24 mouse cellular contexts compared by ENCODE assay signal in the genomic region with DNA sequence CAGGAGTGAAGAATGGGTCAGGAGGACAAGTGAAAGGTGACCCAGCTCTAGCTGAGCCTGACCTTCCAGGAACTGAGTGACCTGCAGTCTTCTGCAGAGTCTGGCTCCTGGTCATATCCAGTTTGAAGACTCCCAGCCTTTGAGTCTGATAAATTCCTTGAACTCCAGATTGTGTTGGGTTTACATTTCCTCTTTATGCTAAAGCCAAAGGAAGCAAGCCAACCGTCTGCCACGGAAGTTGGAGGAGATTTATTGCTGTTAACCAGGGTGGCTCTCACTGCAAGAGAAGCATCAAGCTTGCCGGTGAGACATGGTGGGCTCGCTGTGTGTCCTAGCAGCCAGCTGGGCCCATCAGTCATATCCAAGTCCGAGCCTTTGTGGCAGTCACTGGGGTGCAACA.
A peak's percentile ranks its signal among the peaks of the same experiment; 100 is the strongest.
DNase-seq lines count a peak whose midpoint lies in the region; ATAC-seq and TF ChIP-seq lines count a peak whose summit lies in the region.
"Had no signal": no experiment of that assay in that cellular context is flagged by ENCODE, and none has a peak within 500 bp of the region (broad histone marks: within the 10 kb centered on the region; RNA-seq: fewer than 3 reads in every experiment).

No protein-coding gene starts in this region.

- H3K4me3 ChIP-seq in forebrain, postnatal 0 days (ENCODE audit: low read depth, low read length), result no peak overlapping the region
- no peak overlapping the region for H3K4me3 ChIP-seq in forebrain, embryonic 11.5 days (ENCODE audit: low read depth, low read length)
- no peak overlapping the region for H3K4me3 ChIP-seq in limb, embryonic 10.5 days
- H3K4me3 ChIP-seq: embryonic facial prominence, embryonic 10.5 days; embryonic facial prominence, embryonic 13.5 days; erythroblast, embryonic 14.5 days; gastrocnemius, adult 2 months; hindbrain, embryonic 12.5 days; hindbrain, embryonic 15.5 days had no signal

- no peak overlapping the region for H3K9ac ChIP-seq in forebrain, postnatal 0 days
- H3K9ac ChIP-seq in forebrain, embryonic 11.5 days (ENCODE audit: low read length), result no peak overlapping the region
- H3K9ac ChIP-seq: embryonic facial prominence, embryonic 13.5 days; hindbrain, embryonic 12.5 days; hindbrain, embryonic 15.5 days had no signal

- 0 out of 2 replicates have a peak, but pooled peaks cover 7% of the 10 kb centered on the region for H3K4me1 ChIP-seq in forebrain, postnatal 0 days (ENCODE audit: insufficient read depth)
- H3K4me1 ChIP-seq in forebrain, embryonic 11.5 days (replicated peaks; ENCODE audit: control insufficient read depth, insufficient read depth, low read length), result peaks cover 11% of the 10 kb centered on the region
- H3K4me1 ChIP-seq in limb, embryonic 10.5 days, result peaks cover 54% of the 10 kb centered on the region

- H3K27ac ChIP-seq in forebrain, postnatal 0 days (ENCODE audit: low read depth, low read length), result no peak overlapping the region
- H3K27ac ChIP-seq in forebrain, embryonic 11.5 days (ENCODE audit: low read depth, low read length), result no peak overlapping the region
- H3K27ac ChIP-seq in limb, embryonic 10.5 days, result peak overlapping the region; percentile 59
- H3K27ac ChIP-seq: embryonic facial prominence, embryonic 10.5 days; embryonic facial prominence, embryonic 13.5 days; gastrocnemius, adult 2 months; hindbrain, embryonic 12.5 days; hindbrain, embryonic 15.5 days had no signal

- DNase-seq in forebrain, postnatal 0 days, result peak; percentile 41
- no peak for DNase-seq in forebrain, embryonic 11.5 days (ENCODE audit: low spot score)
- peak; percentile 3 for DNase-seq in kidney, postnatal 14 days
- no peak for DNase-seq in kidney, postnatal 36 days
- no peak for DNase-seq in limb, embryonic 10.5 days (ENCODE audit: low spot score)
- no peak for DNase-seq in frontal cortex, postnatal 25 days (ENCODE audit: low spot score in 2 of 2)
- DNase-seq: adrenal gland, postnatal 10 days; adrenal gland, postnatal 36 days; B cell, adult 2 months; cerebellum, adult 11 months; cerebellum, postnatal 36 days; embryo, embryonic 11 days; gastrocnemius, adult 2 months; gastrocnemius, postnatal 14 days; heart, adult 11 months had no signal

- 65% methylated on average over 5 of the region's 5 CpGs for WGBS in forebrain, postnatal 0 days
- WGBS in forebrain, embryonic 11.5 days, result 93% methylated on average over 5 of the region's 5 CpGs
- 42% methylated on average over 5 of the region's 5 CpGs for WGBS in limb, embryonic 10.5 days

- no peaks in the 10 kb centered on the region for H3K9me3 ChIP-seq in forebrain, postnatal 0 days (ENCODE audit: low read length)
- no peaks in the 10 kb centered on the region for H3K9me3 ChIP-seq in forebrain, embryonic 11.5 days (ENCODE audit: control insufficient read depth, low read length)
- no peaks in the 10 kb centered on the region for H3K9me3 ChIP-seq in limb, embryonic 10.5 days (replicated peaks)
- H3K9me3 ChIP-seq: embryonic facial prominence, embryonic 10.5 days; embryonic facial prominence, embryonic 13.5 days; hindbrain, embryonic 12.5 days; hindbrain, embryonic 15.5 days had no signal

- H3K27me3 ChIP-seq in forebrain, postnatal 0 days (ENCODE audit: insufficient read depth, low read length), result no peaks in the 10 kb centered on the region; the same call in 1 of the 2 replicates
- no peaks in the 10 kb centered on the region for H3K27me3 ChIP-seq in forebrain, embryonic 11.5 days (ENCODE audit: control insufficient read depth, insufficient read depth, low read length)
- no peaks in the 10 kb centered on the region; the same call in 1 of the 2 replicates for H3K27me3 ChIP-seq in limb, embryonic 10.5 days (ENCODE audit: low read depth, poor library complexity, severe bottlenecking)
- H3K27me3 ChIP-seq: embryonic facial prominence, embryonic 13.5 days; hindbrain, embryonic 15.5 days had no signal

- TF ChIP-seq CTCF in forebrain, postnatal 0 days (IDR thresholded peaks at IDR 0.05; ENCODE audit: low read depth), result no peak

- no peak for ATAC-seq in forebrain, postnatal 0 days
- no peak for ATAC-seq in forebrain, embryonic 11.5 days (replicated peaks; ENCODE audit: low FRiP score)
- ATAC-seq: forebrain, embryonic 14.5 days; Patski had no signal

- H3K36me3 ChIP-seq in forebrain, postnatal 0 days (ENCODE audit: insufficient read depth), result no peaks in the 10 kb centered on the region
- H3K36me3 ChIP-seq in forebrain, embryonic 11.5 days (ENCODE audit: control insufficient read depth, insufficient read depth, low read length), result no peaks in the 10 kb centered on the region
- H3K36me3 ChIP-seq in limb, embryonic 10.5 days, result no peaks in the 10 kb centered on the region
- H3K36me3 ChIP-seq: embryonic facial prominence, embryonic 10.5 days; embryonic facial prominence, embryonic 13.5 days; G1E; hindbrain, embryonic 12.5 days; hindbrain, embryonic 15.5 days had no signal

- no peak overlapping the region for H3K4me2 ChIP-seq in forebrain, postnatal 0 days (ENCODE audit: low read depth)
- H3K4me2 ChIP-seq in forebrain, embryonic 11.5 days (ENCODE audit: low read depth, low read length, severe bottlenecking), result no peak overlapping the region
- H3K4me2 ChIP-seq: embryonic facial prominence, embryonic 13.5 days; heart, embryonic 11.5 days; hindbrain, embryonic 12.5 days; hindbrain, embryonic 15.5 days had no signal

Comparison
In these comparisons a context has a peak if more than half of its experiments do, and no peak if none do; other contexts are left out.
1. DNase-seq: peak in forebrain, postnatal 0 days (single experiment) and kidney, postnatal 14 days (single experiment); none in forebrain, embryonic 11.5 days (single experiment), kidney, postnatal 36 days (0 of 2), limb, embryonic 10.5 days (single experiment) and frontal cortex, postnatal 25 days (0 of 2).